In genomic region chr11:70539423-70539822, GRCm38 (mm10) we compare ENCODE assay signal across 8 mouse cellular contexts. TPM values are rescaled to one million over a fixed set of nuclear protein-coding genes. Genes with fewer than 3 reads are reported as not detected.
DNase-seq lines count a peak whose midpoint lies in the region; ATAC-seq and TF ChIP-seq lines count a peak whose summit lies in the region.

No protein-coding gene starts in this region.

- peak overlapping the region; percentile 90 for H3K27ac ChIP-seq in heart, embryonic 10.5 days
- no peak overlapping the region for H3K27ac ChIP-seq in forebrain, embryonic 13.5 days
- H3K27ac ChIP-seq in liver, embryonic 13.5 days: no peak overlapping the region

- H3K4me3 ChIP-seq in heart, embryonic 10.5 days: peak overlapping the region; percentile 75
- H3K4me3 ChIP-seq in C2C12 (ENCODE audit: insufficient read depth, poor library complexity, severe bottlenecking): peak overlapping the region; percentile 41
- H3K4me3 ChIP-seq in forebrain, embryonic 13.5 days: peak overlapping the region; percentile 52
- H3K4me3 ChIP-seq in liver, embryonic 13.5 days (replicated peaks): peak overlapping the region; percentile 62

- no peak for TF ChIP-seq CTCF in C2C12 (IDR thresholded peaks at IDR 0.05; ENCODE audit: control insufficient read depth, insufficient read depth, insufficient read length)

- DNase-seq in heart, embryonic 10.5 days (ENCODE audit: low spot score): no peak
- no peak for DNase-seq in heart, postnatal 25 days (ENCODE audit: low spot score)
- no peak for DNase-seq in liver, embryonic 13.5 days
- no peak for DNase-seq in adrenal gland, postnatal 4 days (ENCODE audit: low spot score in 2 of 2)
- DNase-seq in cerebellum, postnatal 14 days: no peak
- DNase-seq in frontal cortex, postnatal 36 days (ENCODE audit: low spot score in 2 of 2): no peak

- ATAC-seq in forebrain, embryonic 13.5 days: no peak
- no peak for ATAC-seq in liver, embryonic 13.5 days (ENCODE audit: low read depth)

- peak overlapping the region; percentile 85 for H3K4me2 ChIP-seq in forebrain, embryonic 13.5 days
- H3K4me2 ChIP-seq in liver, embryonic 13.5 days: peak overlapping the region; percentile 74

- H3K9ac ChIP-seq in forebrain, embryonic 13.5 days: peak overlapping the region; percentile 63
- H3K9ac ChIP-seq in liver, embryonic 13.5 days: peak overlapping the region; percentile 36

- H3K27me3 ChIP-seq in heart, embryonic 10.5 days (ENCODE audit: insufficient read depth, poor library complexity, severe bottlenecking): peaks cover 8% of the 10 kb centered on the region; the same call in 1 of the 2 replicates
- H3K27me3 ChIP-seq in C2C12 (ENCODE audit: control insufficient read depth, insufficient read depth, insufficient read length): no peaks in the 10 kb centered on the region
- peaks cover 35% of the 10 kb centered on the region for H3K27me3 ChIP-seq in forebrain, embryonic 13.5 days
- peaks cover 56% of the 10 kb centered on the region for H3K27me3 ChIP-seq in liver, embryonic 13.5 days

- H3K9me3 ChIP-seq in heart, embryonic 10.5 days: no peaks in the 10 kb centered on the region
- H3K9me3 ChIP-seq in forebrain, embryonic 13.5 days (replicated peaks): no peaks in the 10 kb centered on the region
- no peaks in the 10 kb centered on the region for H3K9me3 ChIP-seq in liver, embryonic 13.5 days (replicated peaks)

- WGBS in heart, embryonic 10.5 days: 20% methylated on average over 9 of the region's 9 CpGs
- WGBS in forebrain, embryonic 13.5 days: 18% methylated on average over 9 of the region's 9 CpGs
- WGBS in liver, embryonic 13.5 days (ENCODE audit: insufficient replicate concordance): 23% methylated on average over 9 of the region's 9 CpGs

- peak overlapping the region; percentile 41 for H3ac ChIP-seq in C2C12 (ENCODE audit: control insufficient read depth, insufficient read length, low read depth)

- H3K4me1 ChIP-seq in heart, embryonic 10.5 days: peaks cover 28% of the 10 kb centered on the region
- peaks cover 12% of the 10 kb centered on the region for H3K4me1 ChIP-seq in forebrain, embryonic 13.5 days
- H3K4me1 ChIP-seq in liver, embryonic 13.5 days (replicated peaks): peaks cover 15% of the 10 kb centered on the region

- H3K79me3 ChIP-seq in C2C12 (ENCODE audit: low read depth): no peaks in the 10 kb centered on the region

- peaks cover 9% of the 10 kb centered on the region; the same call in 1 of the 2 replicates for H3K36me3 ChIP-seq in heart, embryonic 10.5 days
- no peaks in the 10 kb centered on the region for H3K36me3 ChIP-seq in C2C12 (ENCODE audit: control insufficient read depth, insufficient read depth)
- H3K36me3 ChIP-seq in forebrain, embryonic 13.5 days (ENCODE audit: poor library complexity, severe bottlenecking): no peaks in the 10 kb centered on the region
- no peaks in the 10 kb centered on the region for H3K36me3 ChIP-seq in liver, embryonic 13.5 days

- intact Hi-C loops in heart, postnatal 25 days (cut with DNase I): no loop called here

- no peaks in the 10 kb centered on the region for H3K79me2 ChIP-seq in C2C12 (ENCODE audit: control insufficient read depth, insufficient read depth)

TF ChIP-seq in C2C12, 6 proteins besides CTCF, POLR2A, EP300 and RAD21:
- TF ChIP-seq USF1 (IDR thresholded peaks at IDR 0.05; ENCODE audit: low read depth): no peak
- no peak for TF ChIP-seq CEBPB (IDR thresholded peaks at IDR 0.05; ENCODE audit: low read depth)
- TF ChIP-seq MYOD1 (IDR thresholded peaks at IDR 0.05; ENCODE audit: control insufficient read depth, insufficient read length, low read depth): no peak
- TF ChIP-seq MAX (IDR thresholded peaks at IDR 0.05): no peak
- no peak for TF ChIP-seq MYOG (IDR thresholded peaks at IDR 0.05; ENCODE audit: control insufficient read depth, extremely low read depth, insufficient read length)
- TF ChIP-seq FOSL1 (IDR thresholded peaks at IDR 0.05; ENCODE audit: insufficient read depth, low read length, poor library complexity, severe bottlenecking): no peak

RNA-seq across cellular contexts. Expression of gene Pld2, which starts 0.4 kb away (rescaled TPM):
- polyA plus RNA-seq in heart, embryonic 10.5 days (2016; fragmentation: Nextera tagmentation; extraction: Ambion mirVana): 9.4 TPM in 2 replicates
- total RNA-seq in heart, postnatal 25 days (2021): 1 to 10 TPM; 6.5 to 7.4 TPM
- polyA plus RNA-seq in C2C12 (2012; fragmentation: generic; extraction: Trizol): 9.3 TPM
- polyA plus RNA-seq in forebrain, embryonic 13.5 days (2015; fragmentation: Nextera tagmentation; extraction: Ambion mirVana): 2.9 and 4.6 TPM in 2 replicates
- 1.3 and 1.5 TPM in 2 replicates for polyA plus RNA-seq in liver, embryonic 13.5 days (2015; fragmentation: Nextera tagmentation; extraction: Ambion mirVana)
- total RNA-seq in adrenal gland, postnatal 4 days (2021): 10 to 100 TPM; 11.8 to 15.4 TPM

RNA-seq across cellular contexts. Expression of gene Gm40193, which starts 6.7 kb away (rescaled TPM):
- polyA plus RNA-seq in heart, embryonic 10.5 days (2016; fragmentation: Nextera tagmentation; extraction: Ambion mirVana): not detected in 2 replicates
- total RNA-seq in heart, postnatal 25 days (2021): not detected
- not detected for polyA plus RNA-seq in C2C12 (2012; fragmentation: generic; extraction: Trizol)
- not detected in 2 replicates for polyA plus RNA-seq in forebrain, embryonic 13.5 days (2015; fragmentation: Nextera tagmentation; extraction: Ambion mirVana)
- not detected in 2 replicates for polyA plus RNA-seq in liver, embryonic 13.5 days (2015; fragmentation: Nextera tagmentation; extraction: Ambion mirVana)
- not detected for total RNA-seq in adrenal gland, postnatal 4 days (2021)

RNA-seq across cellular contexts. Expression of gene Psmb6, which starts 14.3 kb away (rescaled TPM):
- polyA plus RNA-seq in heart, embryonic 10.5 days (2016; fragmentation: Nextera tagmentation; extraction: Ambion mirVana): 825 and 969 TPM in 2 replicates
- total RNA-seq in heart, postnatal 25 days (2021): 100 to 1,000 TPM; 227 to 230 TPM
- 658 TPM for polyA plus RNA-seq in C2C12 (2012; fragmentation: generic; extraction: Trizol)
- polyA plus RNA-seq in forebrain, embryonic 13.5 days (2015; fragmentation: Nextera tagmentation; extraction: Ambion mirVana): 912 and 933 TPM in 2 replicates
- polyA plus RNA-seq in liver, embryonic 13.5 days (2015; fragmentation: Nextera tagmentation; extraction: Ambion mirVana): 372 and 419 TPM in 2 replicates
- total RNA-seq in adrenal gland, postnatal 4 days (2021): 100 to 1,000 TPM; 289 to 310 TPM

RNA-seq across cellular contexts. Expression of gene Gltpd2, which starts 20.4 kb away (rescaled TPM):
- 0.25 and 4.3 TPM in 2 replicates for polyA plus RNA-seq in heart, embryonic 10.5 days (2016; fragmentation: Nextera tagmentation; extraction: Ambion mirVana)
- not detected for total RNA-seq in heart, postnatal 25 days (2021)
- polyA plus RNA-seq in C2C12 (2012; fragmentation: generic; extraction: Trizol): not detected
- polyA plus RNA-seq in forebrain, embryonic 13.5 days (2015; fragmentation: Nextera tagmentation; extraction: Ambion mirVana): not detected in 2 replicates
- 19.6 and 20.0 TPM in 2 replicates for polyA plus RNA-seq in liver, embryonic 13.5 days (2015; fragmentation: Nextera tagmentation; extraction: Ambion mirVana)
- 1 to 10 TPM in 1 of 2 experiments, not detected in 1; 5.0 TPM for total RNA-seq in adrenal gland, postnatal 4 days (2021)

RNA-seq across cellular contexts. Expression of gene Mink1, which starts 23.3 kb away (rescaled TPM):
- 12.6 and 14.9 TPM in 2 replicates for polyA plus RNA-seq in heart, embryonic 10.5 days (2016; fragmentation: Nextera tagmentation; extraction: Ambion mirVana)
- 10 to 100 TPM; 43.6 to 46.3 TPM for total RNA-seq in heart, postnatal 25 days (2021)
- 34.5 TPM for polyA plus RNA-seq in C2C12 (2012; fragmentation: generic; extraction: Trizol)
- polyA plus RNA-seq in forebrain, embryonic 13.5 days (2015; fragmentation: Nextera tagmentation; extraction: Ambion mirVana): 10.6 and 11.2 TPM in 2 replicates
- 3.5 and 5.2 TPM in 2 replicates for polyA plus RNA-seq in liver, embryonic 13.5 days (2015; fragmentation: Nextera tagmentation; extraction: Ambion mirVana)
- total RNA-seq in adrenal gland, postnatal 4 days (2021): 10 to 100 TPM; 67.7 to 67.8 TPM
